Mouse (Mus musculus) hindbrain, embryonic 14.5 days (tissue): ENCODE data around the gene P2ry6. TPM values are rescaled to one million over a fixed set of nuclear protein-coding genes. Genes with fewer than 3 reads are reported as not detected.

Experiments
- ATAC-seq: fragments of 200-750 bp; cut with Nextera tagmentation; 2 replicates; pipeline ENCODE4 v1.8.0; 2017; ENCODE audit warnings: moderate number of reproducible peaks, mild to moderate bottlenecking, moderate TSS enrichment, moderate library complexity; ENCODE audit not compliant: low FRiP score
- DNase-seq: peaks from one replicate; pipeline ENCODE4 v3.0.0-alpha.2; 2015; ENCODE audit warnings: low spot score
- H3K27ac ChIP-seq: fragments of 300-500 bp; sonication (generic); 2 replicates; pipeline ENCODE4 v1.5.1; 2014; ENCODE audit warnings: mild to moderate bottlenecking, moderate library complexity
- H3K27me3 ChIP-seq: fragments of 300-500 bp; sonication (generic); 2 replicates; pipeline ENCODE4 v1.6.1; 2014; ENCODE audit warnings: mild to moderate bottlenecking, low read length, mixed read lengths; ENCODE audit not compliant: control insufficient read depth, insufficient read depth
- H3K36me3 ChIP-seq: fragments of 300-500 bp; sonication (generic); replicated peaks from 2 replicates; pipeline ENCODE4 v1.6.1; 2014; ENCODE audit not compliant: control insufficient read depth, insufficient read depth
- H3K4me1 ChIP-seq: fragments of 300-500 bp; sonication (generic); replicated peaks from 2 replicates; pipeline ENCODE4 v1.6.1; 2014; ENCODE audit warnings: antibody characterized with exemption, low read length, mixed read lengths; ENCODE audit not compliant: control insufficient read depth, insufficient read depth
- H3K4me2 ChIP-seq: fragments of 300-500 bp; sonication (generic); replicated peaks from 2 replicates; pipeline ENCODE4 v1.6.1; 2014; ENCODE audit warnings: mild to moderate bottlenecking, moderate library complexity
- H3K4me3 ChIP-seq: fragments of 300-500 bp; sonication (generic); replicated peaks from 2 replicates; pipeline ENCODE4 v1.5.1; 2014; ENCODE audit warnings: mild to moderate bottlenecking, low read length
- H3K9ac ChIP-seq: fragments of 300-500 bp; sonication (generic); 2 replicates; pipeline ENCODE4 v1.6.1; 2014
- H3K9me3 ChIP-seq: fragments of 300-500 bp; sonication (generic); 2 replicates; pipeline ENCODE4 v1.6.1; 2016; ENCODE audit warnings: low read length; ENCODE audit not compliant: control insufficient read depth
- WGBS: fragments of 180-500 bp; shearing (Covaris S2); extraction: QIAGEN DNeasy Blood & Tissue Kit; methylation state at CpG from one replicate; pipeline ENCODE4 v1.1.7; 2014; 5-methylcytosine and 5-hydroxymethylcytosine counted together
- polyA plus RNA-seq: library from polyadenylated mRNA; unstranded; fragments of >200 nt; fragmentation: Nextera tagmentation; extraction: Ambion mirVana; gene quantifications from 2 replicates; pipeline ENCODE4 v1.2.1, GENCODE M21; 2014

Gene P2ry6
- polyA plus RNA-seq, result 2.6 and 3.5 TPM in 2 replicates

- ATAC-seq, result peak; percentile 68; the same call in 1 of the 2 replicates
- WGBS, result 5% methylated on average over 36 of the region's 36 CpGs
- no peak within 1 kb of the TSS for H3K27ac ChIP-seq
- no peaks in the 10 kb centered on the region for H3K9me3 ChIP-seq
- peak; percentile 41 for DNase-seq
- peak within 1 kb of the TSS; percentile 9 for H3K9ac ChIP-seq
- H3K36me3 ChIP-seq, result no peaks in the 10 kb centered on the region
- H3K4me1 ChIP-seq, result peaks cover 6% of the 10 kb centered on the region; the same call in 1 of the 2 replicates
- peak within 1 kb of the TSS; percentile 27 for H3K4me3 ChIP-seq
- peaks cover 33% of the 10 kb centered on the region for H3K27me3 ChIP-seq
- peak within 1 kb of the TSS; percentile 52 for H3K4me2 ChIP-seq
Measured at GRCm38 (mm10) chr7:100974135-100974903, at the start of gene P2ry6. Gene P2ry6 (minus strand): TSS chr7:100974649.

DNA sequence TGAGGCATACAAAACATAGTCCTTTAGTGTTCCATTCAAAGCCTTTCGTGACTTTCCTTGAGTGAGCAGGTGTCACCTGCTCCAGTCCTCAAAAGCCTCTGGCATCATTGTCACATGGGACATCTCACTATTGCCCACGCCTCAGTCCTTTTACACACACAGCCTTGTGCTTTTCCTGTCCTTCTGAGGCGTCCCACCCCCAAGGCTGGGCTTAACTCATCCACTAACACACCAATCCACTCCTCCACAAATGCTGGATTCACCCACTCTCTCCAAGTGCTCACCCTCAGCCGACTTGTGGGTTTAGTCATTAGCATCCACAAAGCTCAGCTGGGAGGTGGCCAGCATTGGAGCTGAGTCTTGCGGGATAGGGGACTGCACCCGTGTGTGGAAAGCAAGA lies 43.0 kb upstream of the P2ry6 start:
- WGBS, result 56% methylated on average over 6 of the region's 6 CpGs
- no peaks in the 10 kb centered on the region for H3K9me3 ChIP-seq
- ATAC-seq, result no peak

DNA sequence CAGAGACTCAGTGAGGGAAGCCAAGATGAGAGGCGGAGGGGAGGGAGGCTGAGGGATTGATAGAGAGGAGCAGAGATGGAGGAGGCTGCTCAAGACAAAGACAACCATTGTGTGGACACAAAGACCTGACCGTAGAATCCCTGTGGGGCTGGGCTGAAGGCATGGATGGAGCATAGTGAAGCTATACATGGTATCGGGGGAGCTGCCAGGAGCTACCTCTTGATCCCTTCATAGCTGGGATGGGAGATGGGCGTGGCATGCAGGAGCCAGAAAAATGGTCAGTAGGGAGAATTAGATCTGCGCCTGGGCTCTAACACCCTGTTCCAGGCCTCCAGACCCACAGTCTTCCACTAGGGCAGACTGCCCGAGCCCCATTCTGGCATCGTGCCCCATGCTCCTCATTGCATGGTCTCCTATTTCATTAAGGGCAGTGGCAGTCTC lies 42.6 kb upstream of the P2ry6 start:
- Histone ChIP-seq H3K9ac (no peak overlapping the region), H3K36me3 (no peaks in the 10 kb centered on the region), H3K27ac (no peak overlapping the region), H3K4me3 (no peak overlapping the region), H3K27me3 (peaks cover 15% of the 10 kb centered on the region), H3K4me2 (no peak overlapping the region), H3K4me1 (0 out of 2 replicates have a peak, but pooled peaks cover 5% of the 10 kb centered on the region), H3K9me3 (no peaks in the 10 kb centered on the region)
- 56% methylated on average over 7 of the region's 7 CpGs for WGBS
- DNase-seq, result no peak
- peak; percentile 31; the same call in 1 of the 2 replicates for ATAC-seq

More for the DNA sequence above, 43.0 kb upstream of the P2ry6 start:
- no peak overlapping the region for H3K9ac ChIP-seq
- no peak overlapping the region for H3K4me3 ChIP-seq
- H3K27ac ChIP-seq, result no peak overlapping the region
- no peak for DNase-seq
- H3K4me2 ChIP-seq, result no peak overlapping the region
- peaks cover 11% of the 10 kb centered on the region for H3K27me3 ChIP-seq
- H3K4me1 ChIP-seq, result 0 out of 2 replicates have a peak, but pooled peaks cover 5% of the 10 kb centered on the region
- no peaks in the 10 kb centered on the region for H3K36me3 ChIP-seq

GRCm38 (mm10) chr7:101014985-101015384 lies 40.5 kb upstream of the P2ry6 start:
- H3K27ac ChIP-seq, result no peak overlapping the region
- H3K4me3 ChIP-seq, result no peak overlapping the region
- WGBS, result 57% methylated on average over 1 of the region's 1 CpGs
- no peak overlapping the region for H3K9ac ChIP-seq
- H3K9me3 ChIP-seq, result no peaks in the 10 kb centered on the region
- H3K27me3 ChIP-seq, result peaks cover 36% of the 10 kb centered on the region
- H3K4me2 ChIP-seq, result no peak overlapping the region
- no peak for DNase-seq
- 0 out of 2 replicates have a peak, but pooled peaks cover 5% of the 10 kb centered on the region for H3K4me1 ChIP-seq
- no peaks in the 10 kb centered on the region for H3K36me3 ChIP-seq
- ATAC-seq, result no peak

GRCm38 (mm10) chr7:101014041-101014440 lies 39.6 kb upstream of the P2ry6 start:
- Histone ChIP-seq H3K4me1 (0 out of 2 replicates have a peak, but pooled peaks cover 5% of the 10 kb centered on the region), H3K27me3 (peaks cover 45% of the 10 kb centered on the region), H3K9me3 (no peaks in the 10 kb centered on the region), H3K27ac (no peak overlapping the region), H3K4me3 (no peak overlapping the region), H3K36me3 (no peaks in the 10 kb centered on the region), H3K4me2 (no peak overlapping the region), H3K9ac (no peak overlapping the region)
- DNase-seq (no peak), ATAC-seq (no peak)
- WGBS, result 13% methylated on average over 9 of the region's 9 CpGs

DNA sequence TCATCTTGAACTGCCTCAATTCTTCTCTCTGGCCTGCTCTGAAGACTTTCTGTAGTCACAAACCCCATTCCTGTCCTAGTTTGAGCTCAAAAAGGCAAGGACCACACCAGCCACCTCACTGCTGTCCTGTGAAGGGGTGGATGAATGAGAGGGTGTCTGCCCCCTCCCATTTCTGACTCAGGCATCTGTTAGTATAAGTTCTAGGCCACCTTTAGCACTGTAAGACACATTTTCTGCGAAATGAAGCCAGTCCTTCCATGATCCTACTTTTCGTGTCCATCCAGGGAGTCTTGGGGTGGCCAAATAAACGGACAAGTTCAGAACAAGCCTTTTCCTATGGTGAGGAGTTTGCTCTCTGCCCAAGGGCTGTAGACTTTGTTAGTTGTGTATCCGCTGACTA lies 38.1 kb upstream of the P2ry6 start, which contains the start of gene P2ry2:
TSS of gene P2ry2 (minus strand) at position 326 of the 400 bp plus-strand sequence.
- peak within 1 kb of the TSS; percentile 44 for H3K4me3 ChIP-seq
- H3K27ac ChIP-seq, result no peak within 1 kb of the TSS
- H3K36me3 ChIP-seq, result no peaks in the 10 kb centered on the region
- peak within 1 kb of the TSS; percentile 93 for H3K4me2 ChIP-seq
- H3K27me3 ChIP-seq, result peaks cover 54% of the 10 kb centered on the region
- H3K9me3 ChIP-seq, result no peaks in the 10 kb centered on the region
- ATAC-seq (no peak), DNase-seq (no peak)
- 73% methylated on average over 4 of the region's 4 CpGs for WGBS
- H3K9ac ChIP-seq, result peak within 1 kb of the TSS; percentile 49
- H3K4me1 ChIP-seq, result 0 out of 2 replicates have a peak, but pooled peaks cover 5% of the 10 kb centered on the region

- DNase-seq (no peak), ATAC-seq (peak; percentile 76)
- Histone ChIP-seq H3K9ac (peak overlapping the region; percentile 49), H3K4me2 (peak overlapping the region; percentile 93), H3K36me3 (no peaks in the 10 kb centered on the region), H3K27me3 (peaks cover 54% of the 10 kb centered on the region), H3K4me1 (0 out of 2 replicates have a peak, but pooled peaks cover 5% of the 10 kb centered on the region), H3K9me3 (no peaks in the 10 kb centered on the region), H3K4me3 (peak overlapping the region; percentile 44), H3K27ac (no peak overlapping the region)
- WGBS, result under 1% methylated on average over 51 of the region's 53 CpGs
Measured at GRCm38 (mm10) chr7:101011681-101012367, 37.4 kb upstream of the P2ry6 start.

DNA sequence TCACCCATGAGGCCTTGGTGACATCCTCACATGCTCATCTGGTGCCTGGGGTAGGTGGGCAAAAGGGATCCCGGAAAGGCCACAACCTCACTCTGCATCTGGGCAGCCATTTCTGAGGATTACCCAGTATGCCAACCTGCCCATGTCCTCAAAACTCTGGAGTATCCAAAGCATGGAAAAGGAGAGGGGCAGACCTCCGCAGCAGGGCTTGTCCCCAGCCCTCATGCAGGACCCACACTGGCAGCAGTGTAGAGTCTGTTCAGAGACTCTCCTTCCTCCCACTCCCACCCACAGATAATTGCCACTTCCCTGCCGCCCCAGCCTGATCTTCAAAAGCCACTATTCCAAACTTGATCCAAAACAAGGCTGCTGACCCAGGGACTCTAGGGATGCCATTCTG lies 36.3 kb upstream of the P2ry6 start:
- H3K9ac ChIP-seq, result no peak overlapping the region
- peaks cover 54% of the 10 kb centered on the region for H3K27me3 ChIP-seq
- DNase-seq (no peak), ATAC-seq (no peak)
- H3K9me3 ChIP-seq, result no peaks in the 10 kb centered on the region
- H3K4me2 ChIP-seq, result no peak overlapping the region
- H3K36me3 ChIP-seq, result no peaks in the 10 kb centered on the region
- H3K4me3 ChIP-seq, result no peak overlapping the region
- H3K27ac ChIP-seq, result no peak overlapping the region
- H3K4me1 ChIP-seq, result 0 out of 2 replicates have a peak, but pooled peaks cover 5% of the 10 kb centered on the region
- 69% methylated on average over 3 of the region's 3 CpGs for WGBS

DNA sequence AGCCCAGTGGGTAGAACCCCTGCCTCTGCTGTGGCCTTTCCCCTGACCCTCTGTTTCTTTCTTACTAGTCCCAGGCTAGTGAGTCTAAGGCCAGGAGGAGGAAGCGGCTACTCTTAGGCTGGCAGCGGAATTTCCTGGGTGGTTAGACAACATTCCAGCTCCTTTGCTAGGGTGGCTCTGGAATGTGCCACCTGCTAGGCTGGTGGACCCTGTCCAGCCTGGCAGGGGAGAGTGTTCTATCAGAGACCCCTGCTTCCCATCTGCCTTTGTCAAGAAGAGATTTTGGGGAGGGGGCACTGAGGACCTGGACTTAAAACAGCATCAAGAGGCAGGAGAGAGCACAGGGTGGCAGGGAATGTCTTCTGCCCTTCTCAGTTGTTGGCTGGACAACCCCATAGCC lies 31.8 kb upstream of the P2ry6 start:
- Histone ChIP-seq H3K4me3 (no peak overlapping the region), H3K36me3 (no peaks in the 10 kb centered on the region), H3K27ac (no peak overlapping the region), H3K4me1 (no peaks in the 10 kb centered on the region), H3K4me2 (no peak overlapping the region), H3K27me3 (peaks cover 30% of the 10 kb centered on the region), H3K9me3 (no peaks in the 10 kb centered on the region), H3K9ac (no peak overlapping the region)
- 70% methylated on average over 2 of the region's 2 CpGs for WGBS
- DNase-seq (no peak), ATAC-seq (no peak)
